Comparison of ENCODE assay signal across 22 mouse cellular contexts in genomic region chr17:50229534-50229933, GRCm38 (mm10). TPM values are rescaled to one million over a fixed set of nuclear protein-coding genes. Genes with fewer than 3 reads are reported as not detected.
DNase-seq lines count a peak whose midpoint lies in the region; ATAC-seq and TF ChIP-seq lines count a peak whose summit lies in the region.
"Had no signal": no experiment of that assay in that cellular context is flagged by ENCODE, and none has a peak within 500 bp of the region (broad histone marks: within the 10 kb centered on the region; RNA-seq: fewer than 3 reads in every experiment).

No protein-coding gene starts in this region.

- H3K4me3 ChIP-seq in intestine, embryonic 15.5 days (replicated peaks), result no peak overlapping the region
- H3K4me3 ChIP-seq in intestine, embryonic 16.5 days (ENCODE audit: low read length), result no peak overlapping the region
- H3K4me3 ChIP-seq in stomach, embryonic 14.5 days (ENCODE audit: low read depth, low read length), result no peak overlapping the region
- no peak overlapping the region for H3K4me3 ChIP-seq in stomach, postnatal 0 days (ENCODE audit: low read depth, low read length)
- H3K4me3 ChIP-seq: embryonic facial prominence, embryonic 12.5 days; heart, embryonic 10.5 days; hindbrain, embryonic 12.5 days; liver, embryonic 13.5 days; neural tube, embryonic 13.5 days had no signal

- peak; percentile 20; the same call in 1 of the 2 replicates for ATAC-seq in intestine, embryonic 15.5 days
- no peak for ATAC-seq in intestine, embryonic 16.5 days
- ATAC-seq in stomach, embryonic 14.5 days (ENCODE audit: insufficient number of reproducible peaks, insufficient read depth, low FRiP score, low read depth), result peak; percentile 20; the same call in 1 of the 2 replicates
- no peak for ATAC-seq in stomach, postnatal 0 days (ENCODE audit: low FRiP score, low TSS enrichment)
- ATAC-seq: forebrain, embryonic 16.5 days; inflammation-experienced regulatory T-cells, adult 6 months had no signal

- WGBS in intestine, embryonic 15.5 days, result 47% methylated on average over 4 of the region's 4 CpGs
- 51% methylated on average over 4 of the region's 4 CpGs for WGBS in intestine, embryonic 16.5 days
- WGBS in stomach, embryonic 14.5 days, result 45% methylated on average over 4 of the region's 4 CpGs
- 36% methylated on average over 4 of the region's 4 CpGs for WGBS in stomach, postnatal 0 days

- H3K9ac ChIP-seq in intestine, embryonic 15.5 days, result no peak overlapping the region
- H3K9ac ChIP-seq in intestine, embryonic 16.5 days (ENCODE audit: low read depth, low read length), result no peak overlapping the region
- no peak overlapping the region for H3K9ac ChIP-seq in stomach, embryonic 14.5 days (replicated peaks; ENCODE audit: low read depth, low read length)
- no peak overlapping the region for H3K9ac ChIP-seq in stomach, postnatal 0 days (ENCODE audit: low read length)
- H3K9ac ChIP-seq: embryonic facial prominence, embryonic 12.5 days; hindbrain, embryonic 12.5 days; liver, embryonic 13.5 days; neural tube, embryonic 13.5 days had no signal

- DNase-seq in adrenal gland, postnatal 10 days, result peak; percentile 62
- DNase-seq in adrenal gland, adult 18-20 months (ENCODE audit: low spot score in 2 of 2), result no peak
- DNase-seq in stomach, postnatal 0 days (ENCODE audit: low spot score), result no peak
- DNase-seq in left cerebral cortex, adult 8-10 months (ENCODE audit: low spot score in 2 of 2), result no peak
- DNase-seq in kidney, postnatal 4 days, result no peak
- DNase-seq: cerebellum, adult 18-20 months; gastrocnemius, postnatal 36 days; heart, postnatal 14 days; kidney, adult 9 months; kidney, postnatal 25 days; liver, embryonic 13.5 days; lung, postnatal 36 days had no signal

- 0 out of 2 replicates have a peak, but pooled peaks cover 2% of the 10 kb centered on the region for H3K4me1 ChIP-seq in intestine, embryonic 15.5 days (replicated peaks)
- H3K4me1 ChIP-seq in intestine, embryonic 16.5 days (ENCODE audit: control insufficient read depth, insufficient read depth, low read length), result no peaks in the 10 kb centered on the region
- no peaks in the 10 kb centered on the region for H3K4me1 ChIP-seq in stomach, embryonic 14.5 days (ENCODE audit: control insufficient read depth, insufficient read depth, low read length)
- H3K4me1 ChIP-seq in stomach, postnatal 0 days (replicated peaks; ENCODE audit: control insufficient read depth, insufficient read depth), result no peaks in the 10 kb centered on the region
- H3K4me1 ChIP-seq: embryonic facial prominence, embryonic 12.5 days; heart, embryonic 10.5 days; hindbrain, embryonic 12.5 days; liver, embryonic 13.5 days had no signal

- no peaks in the 10 kb centered on the region for H3K9me3 ChIP-seq in intestine, embryonic 15.5 days
- no peaks in the 10 kb centered on the region for H3K9me3 ChIP-seq in intestine, embryonic 16.5 days (ENCODE audit: control insufficient read depth, low read length)
- no peaks in the 10 kb centered on the region for H3K9me3 ChIP-seq in stomach, embryonic 14.5 days (ENCODE audit: control insufficient read depth, low read depth, low read length)
- no peaks in the 10 kb centered on the region for H3K9me3 ChIP-seq in stomach, postnatal 0 days (ENCODE audit: control insufficient read depth, low read length)
- H3K9me3 ChIP-seq: embryonic facial prominence, embryonic 12.5 days; heart, embryonic 10.5 days; hindbrain, embryonic 12.5 days; liver, embryonic 13.5 days; neural tube, embryonic 13.5 days had no signal

- TF ChIP-seq CTCF in stomach, postnatal 0 days (IDR thresholded peaks at IDR 0.05; ENCODE audit: low read depth), result no peak

- TF ChIP-seq EP300 in stomach, postnatal 0 days (optimal IDR thresholded peaks at IDR 0.05), result no peak

- no peaks in the 10 kb centered on the region for H3K36me3 ChIP-seq in intestine, embryonic 15.5 days
- no peaks in the 10 kb centered on the region for H3K36me3 ChIP-seq in intestine, embryonic 16.5 days (ENCODE audit: control insufficient read depth, insufficient read depth, low read length)
- no peaks in the 10 kb centered on the region for H3K36me3 ChIP-seq in stomach, embryonic 14.5 days (ENCODE audit: control insufficient read depth, insufficient read depth, low read length)
- no peaks in the 10 kb centered on the region for H3K36me3 ChIP-seq in stomach, postnatal 0 days (ENCODE audit: control insufficient read depth, insufficient read depth, low read length)
- H3K36me3 ChIP-seq: embryonic facial prominence, embryonic 12.5 days; heart, embryonic 10.5 days; hindbrain, embryonic 12.5 days; liver, embryonic 13.5 days; neural tube, embryonic 13.5 days had no signal

- H3K27me3 ChIP-seq in intestine, embryonic 15.5 days (replicated peaks), result no peaks in the 10 kb centered on the region
- H3K27me3 ChIP-seq in intestine, embryonic 16.5 days (replicated peaks; ENCODE audit: control insufficient read depth, insufficient read depth, low read length), result no peaks in the 10 kb centered on the region
- no peaks in the 10 kb centered on the region for H3K27me3 ChIP-seq in stomach, embryonic 14.5 days (ENCODE audit: control insufficient read depth, insufficient read depth, low read length)
- no peaks in the 10 kb centered on the region for H3K27me3 ChIP-seq in stomach, postnatal 0 days (ENCODE audit: control insufficient read depth, insufficient read depth, low read length)
- H3K27me3 ChIP-seq: embryonic facial prominence, embryonic 12.5 days; hindbrain, embryonic 12.5 days; liver, embryonic 13.5 days; neural tube, embryonic 13.5 days had no signal

- no peak overlapping the region for H3K27ac ChIP-seq in intestine, embryonic 15.5 days
- no peak overlapping the region for H3K27ac ChIP-seq in intestine, embryonic 16.5 days (ENCODE audit: low read length)
- H3K27ac ChIP-seq in stomach, embryonic 14.5 days (ENCODE audit: low read length), result no peak overlapping the region; the same call in 1 of the 2 replicates
- H3K27ac ChIP-seq in stomach, postnatal 0 days (replicated peaks), result no peak overlapping the region
- H3K27ac ChIP-seq: embryonic facial prominence, embryonic 12.5 days; heart, embryonic 10.5 days; hindbrain, embryonic 12.5 days; liver, embryonic 13.5 days; neural tube, embryonic 13.5 days had no signal

- no peak overlapping the region for H3K4me2 ChIP-seq in intestine, embryonic 15.5 days (replicated peaks)
- no peak overlapping the region for H3K4me2 ChIP-seq in intestine, embryonic 16.5 days (ENCODE audit: low read depth, low read length)
- no peak overlapping the region for H3K4me2 ChIP-seq in stomach, embryonic 14.5 days (replicated peaks; ENCODE audit: low read depth, low read length)
- no peak overlapping the region for H3K4me2 ChIP-seq in stomach, postnatal 0 days (replicated peaks; ENCODE audit: low read depth)
- H3K4me2 ChIP-seq: embryonic facial prominence, embryonic 12.5 days; hindbrain, embryonic 12.5 days; liver, embryonic 13.5 days; midbrain, embryonic 11.5 days; neural tube, embryonic 13.5 days had no signal

RNA-seq across cellular contexts. Expression of gene Rftn1, which starts 39.1 kb away (rescaled TPM):
- total RNA-seq in adrenal gland, postnatal 10 days (2021), result 10 to 100 TPM; 16.3 to 22.7 TPM
- 10 to 100 TPM in 1 of 2 experiments, 1 to 10 TPM in 1; 9.7 to 11.5 TPM for total RNA-seq in adrenal gland, adult 18-20 months (2021)
- 10.1 and 10.5 TPM in 2 replicates for polyA plus RNA-seq in intestine, embryonic 15.5 days (2015; fragmentation: Nextera tagmentation; extraction: Ambion mirVana)
- polyA plus RNA-seq in intestine, embryonic 16.5 days (2015; fragmentation: Nextera tagmentation; extraction: Ambion mirVana), result 9.0 and 9.3 TPM in 2 replicates
- polyA plus RNA-seq in stomach, embryonic 14.5 days (2014; fragmentation: Nextera tagmentation; extraction: Ambion mirVana), result 8.3 and 9.3 TPM in 2 replicates
- 7.0 and 7.1 TPM in 2 replicates for polyA plus RNA-seq in stomach, postnatal 0 days (2015; fragmentation: Nextera tagmentation; extraction: Ambion mirVana)
- 10 to 100 TPM; 11.5 to 15.3 (median 13.1) TPM for total RNA-seq in left cerebral cortex, adult 8-10 months (2022)

Comparison
In these comparisons a context has a peak if more than half of its experiments do, and no peak if none do; other contexts are left out.
1. ATAC-seq: peak in intestine, embryonic 15.5 days (single experiment) and stomach, embryonic 14.5 days (single experiment); none in intestine, embryonic 16.5 days (single experiment) and stomach, postnatal 0 days (single experiment).